Mouse (Mus musculus): ENCODE data around the gene Cog2. TPM values are rescaled to one million over a fixed set of nuclear protein-coding genes. Genes with fewer than 3 reads are reported as not detected.

Gene Cog2
- polyA plus RNA-seq, 1 experiment from 2014 or later: 12.1 TPM

DNA sequence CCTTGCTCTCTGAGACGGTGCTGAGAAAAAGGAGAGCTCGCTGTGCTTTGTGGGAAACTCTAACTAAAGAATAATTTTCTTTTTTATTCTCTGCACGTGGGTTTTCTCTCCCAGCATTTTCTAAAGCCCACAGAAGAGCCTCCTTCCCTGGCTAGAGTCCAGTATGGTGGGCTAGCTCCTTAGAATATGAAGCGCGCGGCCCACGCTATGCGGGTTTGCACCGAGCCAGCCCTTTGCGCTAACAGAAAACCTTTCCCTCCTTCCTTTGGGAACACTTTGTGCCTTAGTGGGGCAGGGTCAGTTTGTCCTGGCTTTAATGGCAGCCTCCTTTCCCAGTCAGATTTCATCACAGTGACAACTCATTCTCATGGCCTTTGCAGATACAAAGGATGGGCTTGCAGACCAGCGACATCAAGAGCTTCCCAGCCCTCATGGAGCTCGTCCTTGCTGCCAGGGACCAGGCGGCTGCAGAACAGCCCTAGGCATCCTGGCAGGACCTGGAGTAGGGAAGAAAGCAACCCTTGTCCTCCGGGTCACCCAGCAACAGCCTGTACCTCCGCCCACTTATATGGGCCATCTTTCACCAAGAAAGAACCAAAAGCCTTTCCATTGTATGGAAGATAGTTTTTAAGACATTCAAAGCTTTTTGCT, 30.6 kb downstream of the Cog2 start:
- Histone ChIP-seq H3K4me1 (ENCODE audit: insufficient read depth) (no peaks in the 10 kb centered on the region), H3K9me3 (ENCODE audit: low read length) (no peaks in the 10 kb centered on the region), H3K4me2 (ENCODE audit: low read depth, low read length) (no peak overlapping the region), H3K27ac (ENCODE audit: low read depth) (no peak overlapping the region), H3K36me3 (replicated peaks; ENCODE audit: insufficient read depth, low read length) (peaks cover 52% of the 10 kb centered on the region), H3K27me3 (ENCODE audit: insufficient read depth, low read length) (no peaks in the 10 kb centered on the region), H3K9ac (replicated peaks) (no peak overlapping the region), H3K4me3 (ENCODE audit: low read depth, low read length) (no peak overlapping the region)
- WGBS (ENCODE audit: insufficient replicate concordance): 92% methylated on average over 15 of the region's 15 CpGs
- DNase-seq (no peak), ATAC-seq (no peak)
- TF ChIP-seq CTCF (IDR thresholded peaks at IDR 0.05; ENCODE audit: low read depth): no peak
- no peak for TF ChIP-seq EP300 (IDR thresholded peaks at IDR 0.05; ENCODE audit: low read depth)

DNA sequence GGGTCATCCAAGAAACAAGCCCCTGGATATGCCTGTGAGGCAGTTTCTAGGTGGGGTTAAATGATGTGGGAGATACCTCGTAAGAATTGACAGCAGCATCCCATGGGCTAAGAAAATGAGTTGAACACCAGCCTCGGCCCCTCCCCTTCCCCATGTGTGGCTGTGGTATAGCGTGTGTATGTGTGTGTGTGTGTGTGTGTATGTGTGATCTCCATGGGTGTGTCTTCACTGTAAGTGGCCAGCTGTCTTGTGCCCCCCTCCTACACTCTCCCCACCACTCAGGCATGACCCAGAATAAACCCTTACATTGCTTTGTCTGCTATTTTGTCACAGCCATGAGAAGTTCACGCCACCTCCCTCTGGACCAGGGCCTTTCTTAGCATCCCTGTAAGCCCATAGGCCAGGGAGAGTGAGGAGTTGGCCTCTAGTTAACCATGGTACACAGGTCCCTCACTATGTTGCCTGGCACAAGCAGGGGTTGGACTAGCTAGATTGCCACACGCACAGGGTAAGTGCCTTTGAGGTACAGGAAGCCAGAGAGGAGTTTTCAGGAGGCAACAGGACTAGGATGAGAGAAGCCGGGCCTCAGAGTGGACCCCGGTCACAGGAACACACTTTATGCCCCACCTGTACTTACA, 34.7 kb downstream of the Cog2 start:
- Histone ChIP-seq H3K9ac (replicated peaks) (no peak overlapping the region), H3K4me2 (ENCODE audit: low read depth, low read length) (no peak overlapping the region), H3K9me3 (ENCODE audit: low read length) (no peaks in the 10 kb centered on the region), H3K27me3 (ENCODE audit: insufficient read depth, low read length) (no peaks in the 10 kb centered on the region), H3K4me1 (ENCODE audit: insufficient read depth) (no peaks in the 10 kb centered on the region), H3K36me3 (replicated peaks; ENCODE audit: insufficient read depth, low read length) (peaks cover 34% of the 10 kb centered on the region), H3K27ac (ENCODE audit: low read depth) (no peak overlapping the region), H3K4me3 (ENCODE audit: low read depth, low read length) (no peak overlapping the region)
- TF ChIP-seq EP300 (IDR thresholded peaks at IDR 0.05; ENCODE audit: low read depth): no peak
- no peak for TF ChIP-seq CTCF (IDR thresholded peaks at IDR 0.05; ENCODE audit: low read depth)
- ATAC-seq (peak; percentile 60), DNase-seq (no peak)
- 81% methylated on average over 6 of the region's 7 CpGs for WGBS (ENCODE audit: insufficient replicate concordance)

DNA sequence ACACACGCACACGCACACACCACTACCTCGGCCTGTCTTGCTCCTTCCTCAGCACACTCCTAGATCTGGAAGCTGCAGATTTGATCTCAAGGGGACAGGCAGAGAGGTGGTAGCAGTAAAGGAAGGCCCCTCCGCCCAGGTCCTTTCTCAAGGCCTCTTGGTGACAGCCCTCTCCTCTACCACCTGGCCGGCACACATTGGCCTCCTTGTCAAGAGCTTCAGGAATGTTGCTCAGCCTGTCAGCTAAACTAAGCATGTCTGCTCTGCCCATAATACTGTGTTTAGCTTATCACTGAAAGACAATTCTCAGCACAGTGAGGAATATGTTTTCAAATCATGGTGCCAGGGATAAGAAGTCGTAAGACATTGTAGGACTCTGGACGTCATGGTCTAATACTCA, 35.6 kb downstream of the Cog2 start:
- Histone ChIP-seq H3K36me3 (replicated peaks; ENCODE audit: insufficient read depth, low read length) (peaks cover 24% of the 10 kb centered on the region), H3K4me1 (ENCODE audit: insufficient read depth) (no peaks in the 10 kb centered on the region), H3K4me2 (ENCODE audit: low read depth, low read length) (no peak overlapping the region), H3K9me3 (ENCODE audit: low read length) (no peaks in the 10 kb centered on the region), H3K27ac (ENCODE audit: low read depth) (no peak overlapping the region), H3K4me3 (ENCODE audit: low read depth, low read length) (no peak overlapping the region), H3K27me3 (ENCODE audit: insufficient read depth, low read length) (no peaks in the 10 kb centered on the region), H3K9ac (replicated peaks) (no peak overlapping the region)
- DNase-seq (no peak), ATAC-seq (no peak)
- WGBS (ENCODE audit: insufficient replicate concordance): 82% methylated on average over 7 of the region's 7 CpGs
- no peak for TF ChIP-seq CTCF (IDR thresholded peaks at IDR 0.05; ENCODE audit: low read depth)
- no peak for TF ChIP-seq EP300 (IDR thresholded peaks at IDR 0.05; ENCODE audit: low read depth)

DNA sequence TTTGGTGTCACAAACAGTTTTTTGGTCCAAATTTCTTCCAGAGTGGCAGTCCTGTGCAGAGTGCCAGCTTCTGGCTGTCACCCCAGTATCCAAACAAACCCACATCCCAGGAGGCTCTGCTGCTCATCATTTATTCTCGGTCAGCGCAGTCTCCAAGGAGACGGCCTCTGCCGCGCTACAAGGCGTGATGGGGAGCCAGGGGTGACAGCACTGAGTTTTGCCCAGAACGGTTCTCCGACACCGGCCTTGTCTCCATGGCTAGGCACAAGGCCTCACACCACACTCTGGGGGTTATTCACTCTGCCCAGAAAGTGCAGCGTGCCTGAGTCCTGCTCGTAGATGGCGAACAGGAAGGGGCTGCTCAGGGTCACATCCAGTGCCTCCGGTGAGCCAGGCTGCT, 36.1 kb downstream of the Cog2 start:
- H3K4me3 ChIP-seq (ENCODE audit: low read depth, low read length): no peak overlapping the region
- DNase-seq (no peak), ATAC-seq (no peak)
- H3K27me3 ChIP-seq (ENCODE audit: insufficient read depth, low read length): no peaks in the 10 kb centered on the region
- H3K4me2 ChIP-seq (ENCODE audit: low read depth, low read length): no peak overlapping the region
- H3K9ac ChIP-seq (replicated peaks): no peak overlapping the region
- TF ChIP-seq CTCF (IDR thresholded peaks at IDR 0.05; ENCODE audit: low read depth): no peak
- no peak for TF ChIP-seq EP300 (IDR thresholded peaks at IDR 0.05; ENCODE audit: low read depth)
- no peaks in the 10 kb centered on the region for H3K4me1 ChIP-seq (ENCODE audit: insufficient read depth)
- H3K9me3 ChIP-seq (ENCODE audit: low read length): no peaks in the 10 kb centered on the region
- 86% methylated on average over 13 of the region's 13 CpGs for WGBS (ENCODE audit: insufficient replicate concordance)
- H3K36me3 ChIP-seq (replicated peaks; ENCODE audit: insufficient read depth, low read length): peaks cover 19% of the 10 kb centered on the region
- no peak overlapping the region for H3K27ac ChIP-seq (ENCODE audit: low read depth)

DNA sequence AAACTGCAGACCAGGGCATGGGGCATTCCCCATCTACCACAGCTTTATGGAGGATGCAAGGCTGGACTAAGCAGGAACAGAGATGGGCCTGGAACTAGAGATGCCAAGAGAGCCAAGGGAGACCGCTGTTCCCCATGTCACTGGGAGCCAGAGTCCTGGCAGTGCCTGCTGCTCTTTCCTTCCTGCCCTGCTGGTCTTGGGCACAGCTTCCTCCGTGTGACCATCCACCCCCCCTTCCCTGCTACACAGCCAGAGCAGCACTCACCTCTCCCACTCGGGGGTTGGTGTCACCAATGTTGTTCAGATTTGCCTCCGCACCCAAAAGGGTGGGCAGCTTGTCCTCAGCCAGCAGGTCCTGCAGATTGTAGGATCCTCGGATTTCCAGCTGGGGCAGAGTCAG, 36.9 kb downstream of the Cog2 start:
- Histone ChIP-seq H3K27ac (ENCODE audit: low read depth) (no peak overlapping the region), H3K4me2 (ENCODE audit: low read depth, low read length) (no peak overlapping the region), H3K9ac (replicated peaks) (no peak overlapping the region), H3K4me3 (ENCODE audit: low read depth, low read length) (no peak overlapping the region), H3K9me3 (ENCODE audit: low read length) (no peaks in the 10 kb centered on the region), H3K36me3 (replicated peaks; ENCODE audit: insufficient read depth, low read length) (peaks cover 15% of the 10 kb centered on the region), H3K4me1 (ENCODE audit: insufficient read depth) (no peaks in the 10 kb centered on the region), H3K27me3 (ENCODE audit: insufficient read depth, low read length) (no peaks in the 10 kb centered on the region)
- DNase-seq: no peak
- 52% methylated on average over 5 of the region's 5 CpGs for whole genome bisulfite sequencing (ENCODE audit: insufficient replicate concordance)
- TF ChIP-seq EP300 (IDR thresholded peaks at IDR 0.05; ENCODE audit: low read depth) (no peak), CTCF (IDR thresholded peaks at IDR 0.05; ENCODE audit: low read depth) (no peak)
- ATAC-seq: no peak

DNA sequence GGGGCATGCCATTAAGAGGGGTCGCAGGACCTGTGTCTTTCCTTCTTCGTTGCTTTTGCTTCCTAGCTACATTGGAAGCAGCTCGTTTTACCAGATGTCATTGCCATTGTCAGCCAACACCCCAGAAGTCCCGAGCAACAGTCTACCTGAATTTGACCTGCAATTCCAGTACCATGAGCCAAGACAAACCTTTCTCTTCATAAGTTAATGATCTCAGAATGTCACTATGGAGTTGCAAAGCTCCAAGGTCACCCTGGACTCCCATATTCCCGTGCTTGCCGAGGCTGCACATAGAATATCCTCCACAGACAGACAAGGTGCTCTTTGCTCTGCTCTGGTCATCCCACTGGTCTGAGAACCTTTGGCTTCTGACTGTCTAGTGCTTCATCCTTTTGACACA, 46.6 kb downstream of the Cog2 start:
- H3K36me3 ChIP-seq (replicated peaks; ENCODE audit: insufficient read depth, low read length): no peaks in the 10 kb centered on the region; the same call in 1 of the 2 replicates
- H3K4me1 ChIP-seq (ENCODE audit: insufficient read depth): peaks cover 11% of the 10 kb centered on the region; the same call in 1 of the 2 replicates
- no peak for TF ChIP-seq EP300 (IDR thresholded peaks at IDR 0.05; ENCODE audit: low read depth)
- TF ChIP-seq CTCF (IDR thresholded peaks at IDR 0.05; ENCODE audit: low read depth): no peak
- ATAC-seq: no peak; the same call in 1 of the 2 replicates
- peak overlapping the region; percentile 91 for H3K27ac ChIP-seq (ENCODE audit: low read depth)
- no peaks in the 10 kb centered on the region for H3K9me3 ChIP-seq (ENCODE audit: low read length)
- WGBS (ENCODE audit: insufficient replicate concordance): 57% methylated on average over 6 of the region's 6 CpGs
- peak overlapping the region; percentile 77; the same call in 1 of the 2 replicates for H3K9ac ChIP-seq (replicated peaks)
- peak overlapping the region; percentile 52 for H3K4me3 ChIP-seq (ENCODE audit: low read depth, low read length)
- no peak for DNase-seq
- peak overlapping the region; percentile 68 for H3K4me2 ChIP-seq (ENCODE audit: low read depth, low read length)
- no peaks in the 10 kb centered on the region for H3K27me3 ChIP-seq (ENCODE audit: insufficient read depth, low read length)

Data from liver, postnatal 0 days (tissue).